Mouse (Mus musculus) heart, adult 2 months (tissue): ENCODE data around the gene Noc2l. TPM values are rescaled to one million over a fixed set of nuclear protein-coding genes. Genes with fewer than 3 reads are reported as not detected.

Experiments
- DNase-seq, 2 experiments: peaks; one replicate each; pipeline ENCODE4 v3.0.0; 2021
- H3K27ac ChIP-seq: fragments of 200-600 bp; 2 replicates; pipeline ENCODE4 v1.8.1; 2022
- H3K27me3 ChIP-seq: fragments of 200-500 bp; 2 replicates; pipeline ENCODE4 v1.6.1; 2012; ENCODE audit warnings: mild to moderate bottlenecking, low read length, inconsistent platforms, mixed read lengths; ENCODE audit not compliant: control insufficient read depth, insufficient read depth
- H3K36me3 ChIP-seq: fragments of 200-500 bp; 2 replicates; pipeline ENCODE4 v1.6.1; 2012; ENCODE audit warnings: low read length, inconsistent platforms; ENCODE audit not compliant: control insufficient read depth, insufficient read depth
- H3K4me1 ChIP-seq: fragments of 200-500 bp; 2 replicates; pipeline ENCODE4 v1.6.1; 2011; ENCODE audit warnings: low read length; ENCODE audit not compliant: control insufficient read depth, insufficient read depth
- H3K4me3 ChIP-seq: fragments of 200-600 bp; 2 replicates; pipeline ENCODE4 v1.8.1; 2022
- H3K79me2 ChIP-seq: fragments of 200-500 bp; replicated peaks from 2 replicates; pipeline ENCODE4 v1.6.1; 2012; ENCODE audit warnings: mild to moderate bottlenecking, inconsistent platforms, low read length, moderate library complexity, mixed read lengths; ENCODE audit not compliant: control insufficient read depth, insufficient read depth
- H3K9ac ChIP-seq: fragments of 200-500 bp; 2 replicates; pipeline ENCODE4 v1.6.1; 2012; ENCODE audit warnings: low read depth, mild to moderate bottlenecking, control low read depth, inconsistent platforms, low read length, mixed read lengths
- CTCF ChIP-seq: fragments of 200-600 bp; IDR thresholded peaks from 2 replicates; pipeline ENCODE4 v1.8.1; 2022; ENCODE audit warnings: antibody characterized with exemption, mild to moderate bottlenecking, moderate library complexity
- EP300 ChIP-seq: fragments of 200-500 bp; IDR thresholded peaks from 2 replicates; pipeline ENCODE4 v1.6.1; 2011; ENCODE audit warnings: low read depth, low read length, control low read depth; ENCODE audit not compliant: insufficient read depth
- POLR2A ChIP-seq: fragments of 200-500 bp; IDR thresholded peaks from 2 replicates; pipeline ENCODE4 v1.6.1; 2011; ENCODE audit warnings: mild to moderate bottlenecking, low read depth, low read length, control low read depth; ENCODE audit not compliant: insufficient read depth
- WGBS: fragments of 180-500 bp; shearing (Covaris S2); methylation state at CpG from one replicate; pipeline ENCODE4 v1.1.7; 2018; 5-methylcytosine and 5-hydroxymethylcytosine counted together
- intact Hi-C: fragments of 180-260 bp; cut with DNase I; formaldehyde crosslinking; loops from one replicate; pipeline ENCODE4 v1.15.1; 2025
- polyA plus RNA-seq: library from polyadenylated mRNA; depleted of rRNA; stranded (reverse); fragments of >200 nt; gene quantifications from 2 replicates; pipeline ENCODE4 v1.2.3, GENCODE M21; 2012
- total RNA-seq, 2 experiments: library from RNA; stranded (reverse); gene quantifications; 2 replicates each; pipeline ENCODE4 v1.2.3; 2021

The Noc2l gene
- total and polyA plus RNA-seq, 3 experiments: 24.8 to 33.9 (median 25.1) TPM

- 42% methylated on average over 10 of the region's 10 CpGs for WGBS
- peak within 1 kb of the TSS; percentile 52 for H3K9ac ChIP-seq
- H3K36me3 ChIP-seq: no peaks in the 10 kb centered on the region
- no peaks in the 10 kb centered on the region for H3K79me2 ChIP-seq
- peak within 1 kb of the TSS; percentile 74 for H3K27ac ChIP-seq
- TF ChIP-seq CTCF (no peak), EP300 (0 out of 2 replicates have a peak, but pooled peaks have one; percentile 40), POLR2A (peak; percentile 92)
- no peaks in the 10 kb centered on the region for H3K27me3 ChIP-seq
- intact Hi-C loops: no loop called here
- peak within 1 kb of the TSS; percentile 39 for H3K4me3 ChIP-seq
- H3K4me1 ChIP-seq: peaks cover 18% of the 10 kb centered on the region
- DNase-seq: no peak
Measured at GRCm38 (mm10) chr4:156200623-156201475, 35.0 kb upstream of the Noc2l start, which contains the start of gene Isg15. TSS of gene Isg15 (minus strand) at chr4:156200818.

GRCm38 (mm10) chr4:156202462-156202893 is 33.3 kb upstream of the Noc2l start:
- peaks cover 18% of the 10 kb centered on the region for H3K4me1 ChIP-seq
- H3K4me3 ChIP-seq: peak overlapping the region; percentile 80
- H3K36me3 ChIP-seq: peaks cover 2% of the 10 kb centered on the region; the same call in 1 of the 2 replicates
- H3K27ac ChIP-seq: peak overlapping the region; percentile 91
- intact Hi-C loops: loop anchor here (2.0 kb wide), 2 partner anchors 32 to 94 kb away; partner anchors contain the start of genes 9430015G10Rik and Plekhn1
- H3K79me2 ChIP-seq: no peaks in the 10 kb centered on the region
- TF ChIP-seq POLR2A (no peak), CTCF (no peak), EP300 (no peak)
- peak overlapping the region; percentile 54 for H3K9ac ChIP-seq
- H3K27me3 ChIP-seq: no peaks in the 10 kb centered on the region
- peak in 1 of 2 experiments; percentile 37 for DNase-seq
- WGBS: 14% methylated on average over 12 of the region's 12 CpGs

- Histone ChIP-seq H3K36me3 (peaks cover 2% of the 10 kb centered on the region; the same call in 1 of the 2 replicates), H3K4me1 (peaks cover 18% of the 10 kb centered on the region), H3K4me3 (peak within 1 kb of the TSS; percentile 80), H3K27ac (peak within 1 kb of the TSS; percentile 91), H3K79me2 (no peaks in the 10 kb centered on the region), H3K27me3 (no peaks in the 10 kb centered on the region), H3K9ac (peak within 1 kb of the TSS; percentile 81)
- TF ChIP-seq POLR2A: peak; percentile 71; the same call in 1 of the 2 replicates
- TF ChIP-seq CTCF: no peak
- WGBS: under 1% methylated on average over 36 of the region's 39 CpGs
- intact Hi-C loops: loop anchor here (2.0 kb wide), 2 partner anchors 32 to 94 kb away; partner anchors contain the start of genes 9430015G10Rik and Plekhn1
- DNase-seq: peak; percentile 83 to 87
Measured at GRCm38 (mm10) chr4:156203001-156203412, 32.8 kb upstream of the Noc2l start, which contains the start of gene AW011738. TSS of gene AW011738 (plus strand) at chr4:156203304.

GRCm38 (mm10) chr4:156203413-156204131 is 32.2 kb upstream of the Noc2l start:
- intact Hi-C loops: loop anchor here (2.0 kb wide), 2 partner anchors 31 to 95 kb away; partner anchors contain the start of genes 9430015G10Rik and Plekhn1
- Histone ChIP-seq H3K79me2 (no peaks in the 10 kb centered on the region), H3K27me3 (no peaks in the 10 kb centered on the region), H3K4me1 (peaks cover 16% of the 10 kb centered on the region), H3K36me3 (peaks cover 2% of the 10 kb centered on the region; the same call in 1 of the 2 replicates), H3K9ac (peak overlapping the region; percentile 81), H3K27ac (peak overlapping the region; percentile 91), H3K4me3 (peak overlapping the region; percentile 80)
- no peak for TF ChIP-seq CTCF
- no peak for TF ChIP-seq POLR2A
- TF ChIP-seq EP300: no peak
- WGBS: 2% methylated on average over 49 of the region's 49 CpGs
- peak; percentile 32 to 55 for DNase-seq

- no peak overlapping the region for H3K27ac ChIP-seq
- DNase-seq: no peak
- H3K4me3 ChIP-seq: no peak overlapping the region
- H3K79me2 ChIP-seq: no peaks in the 10 kb centered on the region
- H3K9ac ChIP-seq: no peak overlapping the region
- TF ChIP-seq CTCF (no peak), EP300 (no peak), POLR2A (no peak)
- H3K27me3 ChIP-seq: no peaks in the 10 kb centered on the region
- WGBS: 92% methylated on average over 4 of the region's 4 CpGs
- intact Hi-C loops: no loop called here
- H3K4me1 ChIP-seq: peaks cover 7% of the 10 kb centered on the region
- peaks cover 2% of the 10 kb centered on the region; the same call in 1 of the 2 replicates for H3K36me3 ChIP-seq
Measured at GRCm38 (mm10) chr4:156208872-156209271, 26.9 kb upstream of the Noc2l start.
